In genomic region chr17:29760404-29761375, GRCm38 (mm10) we compare ENCODE assay signal across 7 mouse cellular contexts. TPM values are rescaled to one million over a fixed set of nuclear protein-coding genes. Genes with fewer than 3 reads are reported as not detected.
DNase-seq lines count a peak whose midpoint lies in the region; ATAC-seq and TF ChIP-seq lines count a peak whose summit lies in the region.

No protein-coding gene starts in this region.

- H3K9me3 ChIP-seq in heart, embryonic 15.5 days (replicated peaks) = no peaks in the 10 kb centered on the region
- no peaks in the 10 kb centered on the region for H3K9me3 ChIP-seq in heart, embryonic 11.5 days (replicated peaks; ENCODE audit: control insufficient read depth, low read length)
- no peaks in the 10 kb centered on the region for H3K9me3 ChIP-seq in ES-E14 (ENCODE audit: control insufficient read depth, insufficient read depth, low read depth, low read length)
- H3K9me3 ChIP-seq in liver, embryonic 11.5 days (ENCODE audit: control insufficient read depth, low read length) = no peaks in the 10 kb centered on the region

- H3K9ac ChIP-seq in heart, embryonic 15.5 days = no peak overlapping the region
- no peak overlapping the region for H3K9ac ChIP-seq in heart, embryonic 11.5 days (ENCODE audit: low read depth, low read length)
- no peak overlapping the region for H3K9ac ChIP-seq in ES-E14 (ENCODE audit: insufficient read depth, low read depth, low read length, poor library complexity, severe bottlenecking)
- no peak overlapping the region for H3K9ac ChIP-seq in liver, embryonic 11.5 days (ENCODE audit: low read depth, low read length)

- 0 out of 2 replicates have a peak overlapping the region, but pooled peaks have one; percentile 53 for H3K4me2 ChIP-seq in heart, embryonic 15.5 days
- H3K4me2 ChIP-seq in heart, embryonic 11.5 days = no peak overlapping the region
- no peak overlapping the region for H3K4me2 ChIP-seq in liver, embryonic 11.5 days

- H3K4me3 ChIP-seq in heart, embryonic 15.5 days = no peak overlapping the region
- no peak overlapping the region for H3K4me3 ChIP-seq in heart, embryonic 11.5 days (ENCODE audit: low read depth, low read length)
- no peak overlapping the region for H3K4me3 ChIP-seq in ES-E14 (ENCODE audit: insufficient read depth in 1 of 2, low read depth in 1 of 2, low read length in 2 of 2, poor library complexity in 1 of 2, severe bottlenecking in 1 of 2)
- no peak overlapping the region for H3K4me3 ChIP-seq in liver, embryonic 11.5 days (ENCODE audit: low read depth, low read length)

- peak overlapping the region; percentile 87 for H3K27ac ChIP-seq in heart, embryonic 15.5 days
- H3K27ac ChIP-seq in heart, embryonic 11.5 days (ENCODE audit: low read depth, low read length) = no peak overlapping the region
- H3K27ac ChIP-seq in ES-E14 (ENCODE audit: insufficient read depth, low read depth, low read length, poor library complexity, severe bottlenecking) = no peak overlapping the region; the same call in 1 of the 2 replicates
- H3K27ac ChIP-seq in liver, embryonic 11.5 days (ENCODE audit: low read depth, low read length) = no peak overlapping the region

- no peaks in the 10 kb centered on the region for H3K27me3 ChIP-seq in heart, embryonic 15.5 days
- H3K27me3 ChIP-seq in heart, embryonic 11.5 days (ENCODE audit: control insufficient read depth, insufficient read depth, low read length) = no peaks in the 10 kb centered on the region
- no peaks in the 10 kb centered on the region for H3K27me3 ChIP-seq in liver, embryonic 11.5 days (replicated peaks; ENCODE audit: control insufficient read depth, insufficient read depth, low read length)

- peaks cover 15% of the 10 kb centered on the region for H3K4me1 ChIP-seq in heart, embryonic 15.5 days (replicated peaks)
- no peaks in the 10 kb centered on the region for H3K4me1 ChIP-seq in heart, embryonic 11.5 days (ENCODE audit: control insufficient read depth, insufficient read depth, low read length)
- peaks cover 5 to 10% of the 10 kb centered on the region in 2 experiments; a peak in 3 of 4 replicates for H3K4me1 ChIP-seq in ES-E14 (ENCODE audit: control insufficient read depth in 2 of 2, insufficient read depth in 2 of 2, low read length in 2 of 2, poor library complexity in 1 of 2)
- no peaks in the 10 kb centered on the region for H3K4me1 ChIP-seq in liver, embryonic 11.5 days (replicated peaks; ENCODE audit: control insufficient read depth, insufficient read depth, low read length)

- DNase-seq in ES-E14 (ENCODE audit: low read depth, low spot score) = no peak
- peak; percentile 37 for DNase-seq in adrenal gland, postnatal 14 days
- peak; percentile 86 to 90 for DNase-seq in cerebellum, postnatal 36 days
- no peak for DNase-seq in liver, embryonic 11.5 days (ENCODE audit: low spot score)
- no peak for DNase-seq in thymus, adult 18-20 months

- H3K36me3 ChIP-seq in heart, embryonic 15.5 days = no peaks in the 10 kb centered on the region
- no peaks in the 10 kb centered on the region for H3K36me3 ChIP-seq in heart, embryonic 11.5 days (ENCODE audit: control insufficient read depth, insufficient read depth, low read length)
- H3K36me3 ChIP-seq in ES-E14 (ENCODE audit: control insufficient read depth, insufficient read depth, low read length, poor library complexity, severe bottlenecking) = no peaks in the 10 kb centered on the region
- H3K36me3 ChIP-seq in liver, embryonic 11.5 days (ENCODE audit: control insufficient read depth, insufficient read depth, low read length) = no peaks in the 10 kb centered on the region

- in situ Hi-C loops in ES-E14 (cut with MboI; ENCODE audit: low sequenced_read_pairs in 2 of 2, unreplicated experiment in 2 of 2) = no loop called here

- ATAC-seq in heart, embryonic 15.5 days (replicated peaks; ENCODE audit: insufficient number of reproducible peaks, insufficient read depth, low FRiP score, low read depth) = no peak
- no peak for ATAC-seq in heart, embryonic 11.5 days (replicated peaks; ENCODE audit: insufficient number of reproducible peaks, low FRiP score, low TSS enrichment)
- ATAC-seq in liver, embryonic 11.5 days (replicated peaks; ENCODE audit: low FRiP score) = no peak

- WGBS in heart, embryonic 15.5 days = 64% methylated on average over 20 of the region's 21 CpGs
- 72% methylated on average over 19 of the region's 21 CpGs for WGBS in heart, embryonic 11.5 days (ENCODE audit: insufficient replicate concordance)
- 76% methylated on average over 20 of the region's 21 CpGs for WGBS in liver, embryonic 11.5 days

TF ChIP-seq in ES-E14, 5 proteins besides CTCF, POLR2A, EP300 and RAD21:
- no peak for TF ChIP-seq CHD2 (IDR thresholded peaks at IDR 0.05; ENCODE audit: low read depth, low read length)
- TF ChIP-seq ZNF384 (IDR thresholded peaks at IDR 0.05; ENCODE audit: low read depth, low read length) = peak; percentile 52; the same call in 1 of the 2 replicates
- TF ChIP-seq HCFC1 (IDR thresholded peaks at IDR 0.05; ENCODE audit: borderline replicate concordance, insufficient read depth, low read length) = no peak
- no peak for TF ChIP-seq ZC3H11A (IDR thresholded peaks at IDR 0.05; ENCODE audit: borderline replicate concordance, low read depth, low read length)
- no peak for TF ChIP-seq MAFK (IDR thresholded peaks at IDR 0.05; ENCODE audit: insufficient read depth, low read depth, low read length)

RNA-seq across cellular contexts. Expression of gene Ccdc167, which starts 43.8 kb away (rescaled TPM):
- 10.3 and 12.5 TPM in 2 replicates for polyA plus RNA-seq in heart, embryonic 15.5 days (2015; fragmentation: Nextera tagmentation; extraction: Ambion mirVana)
- 18.0 and 19.3 TPM in 2 replicates for polyA plus RNA-seq in heart, embryonic 11.5 days (2014; fragmentation: Nextera tagmentation; extraction: Ambion mirVana)
- total RNA-seq in ES-E14 (2012; rRNA removed) = 13.4 and 19.2 TPM in 2 replicates
- total RNA-seq in adrenal gland, postnatal 14 days (2021) = 12.7 and 13.9 TPM in 2 replicates
- 15.2 and 15.4 TPM in 2 replicates for polyA plus RNA-seq in liver, embryonic 11.5 days (2014; fragmentation: Nextera tagmentation; extraction: Ambion mirVana)

Comparison
In these comparisons a context has a peak if more than half of its experiments do, and no peak if none do; other contexts are left out.
1. DNase-seq: peak in adrenal gland, postnatal 14 days (single experiment) and cerebellum, postnatal 36 days (2 of 2); none in ES-E14 (single experiment), liver, embryonic 11.5 days (single experiment) and thymus, adult 18-20 months (0 of 2).